Mouse (Mus musculus): ENCODE results near the gene Dync1i2.

Dync1i2 gene

GRCm38 (mm10) chr2:71273955-71274679, 62.6 kb downstream of the Dync1i2 start:
- no peak for DNase-seq

DNA sequence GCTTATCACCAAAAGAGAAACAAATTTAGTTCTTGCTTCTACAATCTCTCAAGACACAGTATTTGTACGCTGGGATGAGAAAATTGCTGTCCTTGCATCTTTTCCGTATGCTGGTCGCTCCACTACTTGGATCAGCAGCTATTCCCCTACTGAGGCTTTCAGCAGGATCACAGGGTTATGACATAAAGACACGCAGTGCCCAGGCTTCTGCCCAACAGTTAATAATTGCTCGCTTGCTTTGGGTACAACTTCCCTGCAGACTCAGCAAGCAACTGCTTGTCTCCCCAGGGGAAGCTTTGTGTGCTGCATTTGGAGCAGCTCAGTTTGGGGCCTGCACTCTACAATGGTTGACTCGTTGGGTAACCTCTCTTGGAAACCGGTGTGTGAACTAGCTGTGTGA, 64.2 kb downstream of the Dync1i2 start:
- no peak for DNase-seq

GRCm38 (mm10) chr2:71278791-71279775, 67.6 kb downstream of the Dync1i2 start:
- peak; percentile 85 for DNase-seq

GRCm38 (mm10) chr2:71281981-71282380, 70.5 kb downstream of the Dync1i2 start:
- DNase-seq = no peak

GRCm38 (mm10) chr2:71290107-71290775, 78.7 kb downstream of the Dync1i2 start:
- no peak for DNase-seq

GRCm38 (mm10) chr2:71291566-71291965, 80.1 kb downstream of the Dync1i2 start:
- DNase-seq = no peak

GRCm38 (mm10) chr2:71293983-71294382, 82.5 kb downstream of the Dync1i2 start:
- DNase-seq = no peak

- DNase-seq = no peak
Observed at GRCm38 (mm10) chr2:71294489-71294888, 83.0 kb downstream of the Dync1i2 start.

- no peak for DNase-seq
Observed at GRCm38 (mm10) chr2:71295844-71296243, 84.3 kb downstream of the Dync1i2 start.

DNA sequence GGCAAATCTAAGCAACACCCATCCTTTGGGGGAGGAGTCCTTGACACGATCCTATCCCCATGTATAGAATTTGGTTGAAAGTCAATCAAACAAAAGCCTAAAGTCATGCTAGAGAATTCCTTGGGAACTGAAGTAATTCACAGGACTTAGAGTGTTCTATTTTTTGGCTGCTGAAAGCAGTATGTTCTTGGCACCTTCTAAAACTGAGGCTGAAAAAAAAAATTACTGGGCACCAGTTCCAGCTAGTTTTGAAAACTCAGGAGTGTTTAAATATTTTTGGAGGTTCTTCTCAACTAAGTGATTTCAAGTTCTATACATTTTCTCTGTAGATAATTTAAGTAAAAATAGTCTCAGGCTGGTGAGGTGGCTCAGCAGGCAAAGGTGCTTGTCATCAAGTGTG, 86.0 kb downstream of the Dync1i2 start:
- DNase-seq = no peak

GRCm38 (mm10) chr2:71298729-71299128, 87.2 kb downstream of the Dync1i2 start:
- DNase-seq = no peak

DNA sequence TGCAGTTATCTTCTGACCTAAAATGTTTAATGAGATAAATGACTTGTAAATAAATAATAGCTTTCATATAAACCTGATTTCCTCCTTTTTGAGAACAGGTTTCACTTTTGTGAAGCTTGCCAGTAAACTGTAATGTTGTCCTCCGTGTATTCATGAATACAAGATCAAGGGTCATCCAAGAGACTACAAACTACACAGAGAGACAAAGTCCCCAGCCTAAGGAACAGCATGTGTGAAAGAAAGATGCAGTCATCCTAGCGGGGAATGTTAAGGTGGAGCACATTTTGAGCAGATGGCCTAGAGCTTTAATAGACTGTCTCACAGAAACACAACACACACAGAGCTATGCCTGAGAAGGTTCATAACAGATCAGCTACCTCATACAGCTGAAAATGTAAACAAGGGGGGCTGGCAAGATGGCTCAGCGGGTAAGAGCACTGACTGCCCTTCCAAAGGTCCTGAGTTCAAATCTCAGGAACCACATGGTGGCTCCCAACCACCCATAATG, 90.7 kb downstream of the Dync1i2 start:
- DNase-seq = no peak

- no peak for DNase-seq
Observed at GRCm38 (mm10) chr2:71303221-71303620, 91.7 kb downstream of the Dync1i2 start.

- no peak for DNase-seq
Observed at GRCm38 (mm10) chr2:71304821-71305220, 93.3 kb downstream of the Dync1i2 start.

- no peak for DNase-seq
Observed at GRCm38 (mm10) chr2:71306357-71306756, 94.9 kb downstream of the Dync1i2 start.

DNA sequence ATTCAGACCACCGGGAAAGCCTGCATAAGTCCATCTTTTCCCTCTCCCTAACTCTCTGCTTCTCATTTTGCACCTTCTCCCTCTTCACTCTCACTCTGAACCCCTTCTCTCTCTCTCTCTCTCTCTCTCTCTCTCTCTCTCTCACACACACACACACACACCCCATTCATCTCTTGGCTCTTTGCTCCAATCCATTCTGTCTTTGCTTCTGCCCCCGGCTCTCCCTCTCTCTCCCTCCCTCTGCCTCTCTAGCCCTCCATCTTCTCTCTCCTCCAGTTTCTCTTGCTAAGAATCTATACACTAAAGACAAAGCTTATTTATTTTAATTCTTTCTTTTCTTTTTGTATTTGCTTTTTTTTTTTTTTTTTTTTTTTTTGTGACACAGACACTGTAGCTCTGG, 98.2 kb downstream of the Dync1i2 start:
- no peak for DNase-seq

- no peak for DNase-seq
Observed at GRCm38 (mm10) chr2:71312067-71312466, 100.6 kb downstream of the Dync1i2 start.
